Mouse (Mus musculus) lung, postnatal 0 days (tissue): Measurements from ENCODE around the gene Ssbp3. TPM values are rescaled to one million over a fixed set of nuclear protein-coding genes. Genes with fewer than 3 reads are reported as not detected.

Experiments
- ATAC-seq: fragments of 200-750 bp; cut with Nextera tagmentation; 2 replicates; pipeline ENCODE4 v1.8.0; 2017; ENCODE audit warnings: moderate library complexity
- DNase-seq: peaks from one replicate; pipeline ENCODE4 v3.0.0-alpha.2; 2016; ENCODE audit warnings: low spot score
- H3K27ac ChIP-seq: fragments of 300-500 bp; sonication (generic); 2 replicates; pipeline ENCODE4 v1.5.1; 2014; ENCODE audit warnings: antibody characterized with exemption, mild to moderate bottlenecking, low read length, mixed read lengths
- H3K27me3 ChIP-seq: fragments of 300-500 bp; sonication (generic); replicated peaks from 2 replicates; pipeline ENCODE4 v1.6.1; 2014; ENCODE audit warnings: low read length, mixed read lengths; ENCODE audit not compliant: insufficient read depth
- H3K36me3 ChIP-seq: fragments of 300-500 bp; sonication (generic); 2 replicates; pipeline ENCODE4 v1.6.1; 2014; ENCODE audit warnings: low read length, mixed read lengths; ENCODE audit not compliant: insufficient read depth
- H3K4me1 ChIP-seq: fragments of 300-500 bp; sonication (generic); 2 replicates; pipeline ENCODE4 v1.6.1; 2014; ENCODE audit warnings: antibody characterized with exemption, low read depth, low read length, mixed read lengths; ENCODE audit not compliant: insufficient read depth
- H3K4me2 ChIP-seq: fragments of 300-500 bp; sonication (generic); replicated peaks from 2 replicates; pipeline ENCODE4 v1.6.1; 2014; ENCODE audit warnings: low read depth, mild to moderate bottlenecking, low read length, moderate library complexity, mixed read lengths
- H3K4me3 ChIP-seq: fragments of 300-500 bp; sonication (generic); 2 replicates; pipeline ENCODE4 v1.5.1; 2014; ENCODE audit warnings: low read depth, low read length
- H3K9ac ChIP-seq: fragments of 300-500 bp; sonication (generic); replicated peaks from 2 replicates; pipeline ENCODE4 v1.6.1; 2014; ENCODE audit warnings: low read depth, mild to moderate bottlenecking
- H3K9me3 ChIP-seq: fragments of 300-500 bp; sonication (generic); 2 replicates; pipeline ENCODE4 v1.6.1; 2016; ENCODE audit warnings: low read length, mixed read lengths
- CTCF ChIP-seq: IDR thresholded peaks from 2 replicates; pipeline ENCODE4 v1.5.1; 2016; ENCODE audit warnings: antibody characterized with exemption, mild to moderate bottlenecking
- EP300 ChIP-seq: IDR thresholded peaks from 2 replicates; pipeline ENCODE4 v1.6.1; 2016; ENCODE audit warnings: antibody characterized with exemption, mild to moderate bottlenecking, control low read depth
- WGBS: fragments of 180-500 bp; shearing (Covaris S2); extraction: QIAGEN DNeasy Blood & Tissue Kit; methylation state at CpG from one replicate; pipeline ENCODE4 v1.1.7; 2014; 5-methylcytosine and 5-hydroxymethylcytosine counted together
- polyA plus RNA-seq: library from polyadenylated mRNA; unstranded; fragments of >200 nt; fragmentation: Nextera tagmentation; extraction: Ambion mirVana; gene quantifications from 2 replicates; pipeline ENCODE4 v1.2.1, GENCODE M21; 2015

Ssbp3 gene
- polyA plus RNA-seq, 1 experiment from 2014 or later, result 40.2 TPM

DNA sequence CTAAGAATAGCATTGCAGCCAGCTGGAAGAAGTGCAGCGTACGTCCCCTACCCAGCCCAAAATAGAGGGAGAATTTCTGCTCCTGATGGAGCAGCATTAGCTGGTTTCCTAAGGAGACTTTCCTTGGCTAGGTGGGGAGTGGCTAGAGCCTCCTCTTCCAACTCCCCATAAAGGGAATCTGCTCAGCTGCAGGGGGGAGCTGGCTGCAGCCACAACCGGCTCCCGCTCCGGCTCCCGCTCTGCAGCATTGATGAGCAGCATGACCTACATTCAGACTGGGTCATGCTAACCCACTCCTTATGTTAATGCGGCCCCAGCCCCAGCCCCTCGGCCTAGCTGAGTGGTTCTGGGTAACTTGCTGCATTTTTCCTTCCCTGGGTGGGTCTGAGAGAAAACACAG, 128.8 kb downstream of the Ssbp3 start:
- no peak overlapping the region for H3K27ac ChIP-seq
- H3K9ac ChIP-seq, result no peak overlapping the region
- 86% methylated on average over 8 of the region's 8 CpGs for WGBS
- H3K4me2 ChIP-seq, result no peak overlapping the region
- H3K36me3 ChIP-seq, result 0 out of 2 replicates have a peak, but pooled peaks cover 10% of the 10 kb centered on the region
- H3K4me3 ChIP-seq, result no peak overlapping the region
- H3K27me3 ChIP-seq, result no peaks in the 10 kb centered on the region
- DNase-seq, result no peak
- ATAC-seq, result no peak
- H3K4me1 ChIP-seq, result no peaks in the 10 kb centered on the region
- no peaks in the 10 kb centered on the region for H3K9me3 ChIP-seq
- no peak for TF ChIP-seq CTCF
- TF ChIP-seq EP300, result no peak

GRCm38 (mm10) chr4:107042304-107042703, 131.8 kb downstream of the Ssbp3 start:
- no peak for ATAC-seq
- no peak for DNase-seq
- H3K9me3 ChIP-seq, result no peaks in the 10 kb centered on the region
- peaks cover 14% of the 10 kb centered on the region; the same call in 1 of the 2 replicates for H3K36me3 ChIP-seq
- no peak overlapping the region for H3K27ac ChIP-seq
- 87% methylated on average over 6 of the region's 6 CpGs for WGBS
- H3K9ac ChIP-seq, result no peak overlapping the region
- no peaks in the 10 kb centered on the region for H3K27me3 ChIP-seq
- no peak overlapping the region for H3K4me2 ChIP-seq
- TF ChIP-seq CTCF, result no peak
- TF ChIP-seq EP300, result no peak
- H3K4me3 ChIP-seq, result no peak overlapping the region
- no peaks in the 10 kb centered on the region for H3K4me1 ChIP-seq

DNA sequence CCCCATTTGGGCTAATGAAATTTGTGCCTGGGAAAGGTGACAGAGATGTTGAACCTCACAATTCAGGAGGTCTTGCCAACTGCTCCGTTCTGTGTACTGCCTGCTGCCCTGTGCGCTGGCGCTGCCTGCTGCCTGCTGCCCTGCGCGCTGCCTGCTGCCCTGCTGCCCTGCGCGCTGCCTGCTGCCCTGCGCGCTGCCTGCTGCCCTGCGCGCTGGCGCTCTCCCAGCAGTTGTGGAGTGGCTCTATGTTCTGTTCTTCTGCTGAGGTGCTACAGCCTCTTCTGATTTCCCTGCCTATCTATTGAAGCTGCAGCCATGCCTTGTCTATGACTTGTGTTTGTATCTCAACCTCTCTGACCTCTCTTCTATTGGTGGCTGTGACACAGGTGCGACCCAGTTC, 134.7 kb downstream of the Ssbp3 start:
- DNase-seq, result no peak
- Histone ChIP-seq H3K4me1 (no peaks in the 10 kb centered on the region), H3K36me3 (peaks cover 21% of the 10 kb centered on the region; the same call in 1 of the 2 replicates), H3K27ac (no peak overlapping the region), H3K27me3 (no peaks in the 10 kb centered on the region), H3K4me3 (no peak overlapping the region), H3K9me3 (no peaks in the 10 kb centered on the region), H3K4me2 (no peak overlapping the region), H3K9ac (no peak overlapping the region)
- TF ChIP-seq CTCF (no peak), EP300 (no peak)
- 97% methylated on average over 13 of the region's 13 CpGs for WGBS
- ATAC-seq, result no peak

GRCm38 (mm10) chr4:107047806-107048205, 137.3 kb downstream of the Ssbp3 start:
- Histone ChIP-seq H3K4me3 (no peak overlapping the region), H3K9me3 (no peaks in the 10 kb centered on the region), H3K27ac (no peak overlapping the region), H3K9ac (no peak overlapping the region), H3K4me1 (no peaks in the 10 kb centered on the region), H3K27me3 (no peaks in the 10 kb centered on the region), H3K36me3 (peaks cover 15% of the 10 kb centered on the region; the same call in 1 of the 2 replicates), H3K4me2 (no peak overlapping the region)
- TF ChIP-seq CTCF (no peak), EP300 (no peak)
- DNase-seq, result no peak
- ATAC-seq, result no peak
- 64% methylated on average over 5 of the region's 5 CpGs for WGBS

- no peak for TF ChIP-seq CTCF
- TF ChIP-seq EP300, result no peak
- DNase-seq (no peak), ATAC-seq (no peak)
- H3K9ac ChIP-seq, result no peak overlapping the region
- H3K36me3 ChIP-seq, result peaks cover 11% of the 10 kb centered on the region; the same call in 1 of the 2 replicates
- no peaks in the 10 kb centered on the region for H3K27me3 ChIP-seq
- no peak overlapping the region for H3K4me3 ChIP-seq
- H3K9me3 ChIP-seq, result no peaks in the 10 kb centered on the region
- H3K4me1 ChIP-seq, result no peaks in the 10 kb centered on the region
- WGBS, result 85% methylated on average over 11 of the region's 11 CpGs
- no peak overlapping the region for H3K27ac ChIP-seq
- no peak overlapping the region for H3K4me2 ChIP-seq
Measured at GRCm38 (mm10) chr4:107048568-107049162, 138.2 kb downstream of the Ssbp3 start.

GRCm38 (mm10) chr4:107051889-107052288, 141.4 kb downstream of the Ssbp3 start:
- TF ChIP-seq EP300 (no peak), CTCF (no peak)
- Histone ChIP-seq H3K9me3 (no peaks in the 10 kb centered on the region), H3K4me2 (no peak overlapping the region), H3K4me3 (no peak overlapping the region), H3K27ac (no peak overlapping the region), H3K4me1 (no peaks in the 10 kb centered on the region), H3K36me3 (peaks cover 12% of the 10 kb centered on the region), H3K9ac (no peak overlapping the region), H3K27me3 (no peaks in the 10 kb centered on the region)
- ATAC-seq (no peak), DNase-seq (no peak)
- 43% methylated on average over 4 of the region's 4 CpGs for WGBS
